Mouse (Mus musculus): ENCODE results near the gene Htr2b.

GRCm38 (mm10) chr1:86135315-86135714 lies 23.5 kb upstream of the Htr2b start:
- TF ChIP-seq CTCF (IDR thresholded peaks at IDR 0.05; ENCODE audit: low read depth): no peak
- no peak for TF ChIP-seq EP300 (optimal IDR thresholded peaks at IDR 0.05)
